Mouse (Mus musculus) brain, embryonic 14.5 days (tissue): ENCODE data around the gene Pacs2. TPM values are rescaled to one million over a fixed set of nuclear protein-coding genes. Genes with fewer than 3 reads are reported as not detected.

Experiments
- DNase-seq: peaks from one replicate; pipeline ENCODE4 v3.0.0-alpha.2; 2011; ENCODE audit warnings: low read depth
- CTCF ChIP-seq: fragments of 200-500 bp; IDR thresholded peaks from 2 replicates; pipeline ENCODE4 v1.5.1; 2012; ENCODE audit warnings: inconsistent platforms, mild to moderate bottlenecking, moderate library complexity, borderline replicate concordance; ENCODE audit not compliant: insufficient read depth, insufficient read length; ENCODE audit errors: extremely low read depth
- POLR2A ChIP-seq: fragments of 200-500 bp; IDR thresholded peaks from 2 replicates; pipeline ENCODE4 v1.6.1; 2012; ENCODE audit warnings: mild to moderate bottlenecking, inconsistent platforms, borderline replicate concordance; ENCODE audit not compliant: poor library complexity, insufficient read depth, insufficient read length, severe bottlenecking; ENCODE audit errors: extremely low read depth
- polyA plus RNA-seq: library from polyadenylated mRNA; depleted of rRNA; stranded (reverse); fragments of >200 nt; gene quantifications from 2 replicates; pipeline ENCODE4 v1.2.3, GENCODE M21; 2012

Pacs2 gene
- polyA plus RNA-seq, 1 experiment, result 109 TPM

- TF ChIP-seq CTCF, result no peak
- TF ChIP-seq POLR2A, result no peak
- no peak for DNase-seq
Measured at GRCm38 (mm10) chr12:113051628-113052403, 37.5 kb downstream of the Pacs2 start.

- TF ChIP-seq CTCF (no peak), POLR2A (no peak)
- DNase-seq, result no peak
Measured at GRCm38 (mm10) chr12:113056089-113056488, 41.8 kb downstream of the Pacs2 start.

GRCm38 (mm10) chr12:113060178-113060577 lies 45.9 kb downstream of the Pacs2 start:
- TF ChIP-seq POLR2A, result no peak
- no peak for TF ChIP-seq CTCF
- DNase-seq, result no peak

GRCm38 (mm10) chr12:113061606-113062005 lies 47.3 kb downstream of the Pacs2 start:
- DNase-seq, result no peak
- TF ChIP-seq POLR2A (no peak), CTCF (no peak)

GRCm38 (mm10) chr12:113062201-113062600 lies 47.9 kb downstream of the Pacs2 start:
- TF ChIP-seq POLR2A (no peak), CTCF (no peak)

GRCm38 (mm10) chr12:113063700-113064099 lies 49.4 kb downstream of the Pacs2 start:
- no peak for DNase-seq
- TF ChIP-seq CTCF (no peak), POLR2A (no peak)

More at GRCm38 (mm10) chr12:113062201-113062600, 47.9 kb downstream of the Pacs2 start:
- no peak for DNase-seq

- no peak for TF ChIP-seq POLR2A
- no peak for TF ChIP-seq CTCF
- no peak for DNase-seq
Measured at GRCm38 (mm10) chr12:113068002-113068401, 53.7 kb downstream of the Pacs2 start.

GRCm38 (mm10) chr12:113069389-113069788 lies 55.1 kb downstream of the Pacs2 start:
- no peak for TF ChIP-seq POLR2A
- no peak for TF ChIP-seq CTCF
- no peak for DNase-seq

- no peak for TF ChIP-seq CTCF
- TF ChIP-seq POLR2A, result no peak
- DNase-seq, result no peak
Measured at GRCm38 (mm10) chr12:113071321-113071720, 57.0 kb downstream of the Pacs2 start.

- TF ChIP-seq POLR2A (no peak), CTCF (no peak)
- DNase-seq, result no peak
Measured at GRCm38 (mm10) chr12:113071827-113072226, 57.5 kb downstream of the Pacs2 start.

- TF ChIP-seq POLR2A, result no peak
- no peak for TF ChIP-seq CTCF
- DNase-seq, result peak; percentile 49
Measured at GRCm38 (mm10) chr12:113073420-113074328, 59.4 kb downstream of the Pacs2 start.
